Mouse (Mus musculus) kidney, embryonic 16.5 days (tissue): Measurements from ENCODE around the gene Cept1. TPM values are rescaled to one million over a fixed set of nuclear protein-coding genes. Genes with fewer than 3 reads are reported as not detected.

Experiments used
- ATAC-seq: fragments of 200-750 bp; cut with Nextera tagmentation; 2 replicates; pipeline ENCODE4 v1.8.0; 2017; ENCODE audit warnings: moderate TSS enrichment; ENCODE audit not compliant: low FRiP score, low TSS enrichment
- H3K27ac ChIP-seq: fragments of 300-500 bp; sonication (generic); 2 replicates; pipeline ENCODE4 v1.5.1; 2014; ENCODE audit warnings: low read length
- H3K27me3 ChIP-seq: fragments of 300-500 bp; sonication (generic); 2 replicates; pipeline ENCODE4 v1.6.1; 2014; ENCODE audit warnings: low read length, control low read depth, mixed read lengths; ENCODE audit not compliant: insufficient read depth
- H3K36me3 ChIP-seq: fragments of 300-500 bp; sonication (generic); 2 replicates; pipeline ENCODE4 v1.6.1; 2014; ENCODE audit warnings: low read length, control low read depth, mixed read lengths; ENCODE audit not compliant: insufficient read depth
- H3K4me1 ChIP-seq: fragments of 300-500 bp; sonication (generic); 2 replicates; pipeline ENCODE4 v1.6.1; 2014; ENCODE audit warnings: low read length, control low read depth, mixed read lengths; ENCODE audit not compliant: insufficient read depth
- H3K4me2 ChIP-seq: fragments of 300-500 bp; sonication (generic); replicated peaks from 2 replicates; pipeline ENCODE4 v1.6.1; 2014; ENCODE audit warnings: low read depth, low read length
- H3K4me3 ChIP-seq: fragments of 300-500 bp; sonication (generic); 2 replicates; pipeline ENCODE4 v1.5.1; 2014; ENCODE audit warnings: mild to moderate bottlenecking, low read length
- H3K9ac ChIP-seq: fragments of 300-500 bp; sonication (generic); replicated peaks from 2 replicates; pipeline ENCODE4 v1.6.1; 2014; ENCODE audit warnings: low read length
- H3K9me3 ChIP-seq: fragments of 300-500 bp; sonication (generic); 2 replicates; pipeline ENCODE4 v1.6.1; 2016; ENCODE audit warnings: low read length, control low read depth
- WGBS: fragments of 180-500 bp; shearing (Covaris S2); extraction: QIAGEN DNeasy Blood & Tissue Kit; methylation state at CpG from one replicate; pipeline ENCODE4 v1.1.7; 2014; 5-methylcytosine and 5-hydroxymethylcytosine counted together
- polyA plus RNA-seq: library from polyadenylated mRNA; unstranded; fragments of >200 nt; fragmentation: Nextera tagmentation; extraction: Ambion mirVana; gene quantifications from 2 replicates; pipeline ENCODE4 v1.2.1, GENCODE M21; 2015

Cept1 gene
- polyA plus RNA-seq, 1 experiment from 2014 or later, result 65.1 TPM

DNA sequence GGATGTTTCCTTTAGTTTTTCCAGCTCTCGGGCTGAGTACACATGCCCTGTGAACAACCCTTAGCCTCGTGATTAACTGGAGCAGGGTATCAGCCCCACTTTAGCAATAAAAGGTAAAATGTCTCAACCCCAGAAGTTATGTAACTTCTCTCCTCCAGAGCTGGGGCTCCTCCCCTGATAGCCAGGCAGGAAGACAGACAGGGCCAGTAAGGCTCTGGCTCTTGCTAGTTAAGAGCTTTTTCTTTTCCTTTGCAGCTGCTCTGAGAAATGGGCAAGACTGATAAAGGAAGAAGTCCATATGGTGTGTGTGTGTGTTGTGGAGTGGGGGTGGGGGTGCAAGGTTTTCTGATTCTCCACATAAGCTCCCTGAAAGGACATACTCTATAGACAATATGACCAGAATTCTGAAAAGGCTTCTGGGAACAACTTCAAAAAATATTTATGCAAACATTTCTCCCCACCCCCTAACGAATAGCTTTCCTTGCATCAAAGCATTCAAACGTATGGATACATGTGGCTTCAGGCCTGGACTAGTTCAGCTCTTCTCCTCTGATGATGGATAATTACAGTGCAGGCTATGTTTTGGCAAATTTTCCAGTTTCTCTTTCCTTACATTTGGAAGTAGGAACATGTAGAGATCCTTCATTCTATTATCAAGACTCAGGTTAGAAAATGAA, 51.4 kb downstream of the Cept1 start:
- peaks cover 9% of the 10 kb centered on the region for H3K36me3 ChIP-seq
- H3K9me3 ChIP-seq, result no peaks in the 10 kb centered on the region
- no peaks in the 10 kb centered on the region for H3K27me3 ChIP-seq
- 65% methylated on average over 4 of the region's 4 CpGs for WGBS
- no peak overlapping the region for H3K9ac ChIP-seq
- H3K4me1 ChIP-seq, result 0 out of 2 replicates have a peak, but pooled peaks cover 6% of the 10 kb centered on the region
- no peak overlapping the region for H3K4me3 ChIP-seq
- H3K27ac ChIP-seq, result no peak overlapping the region; the same call in 1 of the 2 replicates
- no peak overlapping the region for H3K4me2 ChIP-seq
- ATAC-seq, result peak; percentile 49; the same call in 1 of the 2 replicates

DNA sequence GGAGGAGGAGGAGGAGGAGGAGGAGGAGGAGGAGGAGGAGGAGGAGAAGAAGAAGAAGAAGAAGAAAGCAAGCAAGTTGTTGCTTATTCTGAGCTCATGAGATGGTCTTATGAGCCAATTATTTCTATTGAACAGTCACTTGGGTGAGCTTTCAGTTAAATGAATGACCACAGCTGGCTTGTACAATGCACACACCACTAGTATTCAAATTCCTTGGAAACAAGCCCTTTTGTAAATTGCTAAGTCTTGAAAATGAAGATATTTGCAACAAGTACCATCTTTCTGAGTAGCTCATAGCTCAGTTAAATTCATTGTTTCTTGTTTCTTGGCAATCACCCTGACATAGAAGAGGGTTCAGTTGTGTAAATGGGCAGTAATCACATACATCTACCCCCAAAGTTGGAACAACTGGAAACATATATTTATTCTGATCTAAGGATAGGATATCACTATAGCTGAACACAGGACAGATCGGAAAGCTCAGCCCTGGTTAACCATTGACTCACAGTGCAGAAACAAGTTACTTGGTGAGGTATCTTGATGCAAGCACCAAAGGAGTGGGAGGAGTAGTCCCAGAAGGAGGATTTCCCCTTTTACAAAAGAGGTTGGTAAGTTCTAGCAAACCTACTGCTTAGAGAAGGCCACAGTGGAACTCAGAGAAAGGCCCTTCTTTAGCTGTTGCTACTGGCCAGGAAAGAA, 52.1 kb downstream of the Cept1 start:
- Histone ChIP-seq H3K4me3 (no peak overlapping the region), H3K27me3 (no peaks in the 10 kb centered on the region), H3K27ac (no peak overlapping the region; the same call in 1 of the 2 replicates), H3K4me1 (0 out of 2 replicates have a peak, but pooled peaks cover 6% of the 10 kb centered on the region), H3K36me3 (peaks cover 2% of the 10 kb centered on the region; the same call in 1 of the 2 replicates), H3K9ac (no peak overlapping the region), H3K4me2 (no peak overlapping the region), H3K9me3 (no peaks in the 10 kb centered on the region)
- ATAC-seq, result no peak
- WGBS, result 79% methylated on average over 1 of the region's 1 CpGs

DNA sequence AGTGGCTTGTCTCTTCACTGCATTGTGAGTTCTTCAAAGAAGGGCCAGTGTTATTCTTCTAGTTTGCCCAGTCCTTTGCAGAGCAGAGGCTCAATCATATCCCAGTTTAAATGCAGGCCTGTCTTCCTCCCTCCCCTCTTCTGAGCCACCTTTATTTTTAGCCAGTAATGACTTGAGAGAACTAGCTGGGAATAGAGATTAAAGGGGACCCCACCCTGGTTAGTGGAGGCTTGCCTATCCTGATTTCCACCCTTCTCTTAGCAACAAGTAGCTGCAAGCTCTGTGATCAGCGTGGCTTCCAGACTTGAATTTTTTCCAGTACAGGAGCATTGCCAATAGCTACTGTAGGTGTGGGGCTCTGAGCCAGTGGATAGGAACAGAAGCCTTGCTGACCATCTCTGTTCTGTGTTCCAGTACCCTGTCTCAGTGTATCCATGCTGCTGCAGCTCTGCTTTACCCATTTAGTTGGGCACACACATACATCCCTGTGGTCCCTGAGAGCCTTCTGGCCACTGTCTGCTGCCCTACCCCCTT, 53.1 kb downstream of the Cept1 start:
- H3K9me3 ChIP-seq, result no peaks in the 10 kb centered on the region
- H3K36me3 ChIP-seq, result no peaks in the 10 kb centered on the region
- H3K4me1 ChIP-seq, result 0 out of 2 replicates have a peak, but pooled peaks cover 6% of the 10 kb centered on the region
- ATAC-seq, result no peak
- H3K27ac ChIP-seq, result no peak overlapping the region
- 89% methylated on average over 1 of the region's 1 CpGs for WGBS
- no peak overlapping the region for H3K4me3 ChIP-seq
- H3K27me3 ChIP-seq, result no peaks in the 10 kb centered on the region
- no peak overlapping the region for H3K4me2 ChIP-seq
- H3K9ac ChIP-seq, result no peak overlapping the region

DNA sequence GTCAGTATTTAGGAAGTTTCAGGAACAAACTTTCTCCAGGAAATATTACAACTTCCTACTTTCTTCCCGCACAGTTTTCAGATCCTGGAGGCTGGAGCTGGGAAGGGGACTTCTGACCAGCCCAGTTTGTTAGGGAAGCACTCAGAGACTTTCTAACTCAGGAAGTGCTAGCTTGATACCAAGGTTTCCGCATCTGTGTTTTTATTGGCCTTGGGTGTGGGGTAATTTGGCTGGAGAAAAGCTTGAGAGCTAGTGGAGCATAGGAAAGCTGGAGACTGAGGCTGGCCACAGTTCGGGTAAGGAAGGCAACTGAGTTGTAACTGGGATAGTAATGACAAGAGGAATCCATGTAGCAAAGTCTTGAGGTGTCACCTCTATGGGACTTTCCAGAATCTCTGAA, 53.7 kb downstream of the Cept1 start:
- H3K4me2 ChIP-seq, result no peak overlapping the region
- no peak for ATAC-seq
- 0 out of 2 replicates have a peak, but pooled peaks cover 6% of the 10 kb centered on the region for H3K4me1 ChIP-seq
- no peak overlapping the region for H3K9ac ChIP-seq
- H3K36me3 ChIP-seq, result no peaks in the 10 kb centered on the region
- WGBS, result 48% methylated on average over 3 of the region's 3 CpGs
- H3K9me3 ChIP-seq, result no peaks in the 10 kb centered on the region
- no peak overlapping the region for H3K27ac ChIP-seq
- no peak overlapping the region for H3K4me3 ChIP-seq
- no peaks in the 10 kb centered on the region for H3K27me3 ChIP-seq

DNA sequence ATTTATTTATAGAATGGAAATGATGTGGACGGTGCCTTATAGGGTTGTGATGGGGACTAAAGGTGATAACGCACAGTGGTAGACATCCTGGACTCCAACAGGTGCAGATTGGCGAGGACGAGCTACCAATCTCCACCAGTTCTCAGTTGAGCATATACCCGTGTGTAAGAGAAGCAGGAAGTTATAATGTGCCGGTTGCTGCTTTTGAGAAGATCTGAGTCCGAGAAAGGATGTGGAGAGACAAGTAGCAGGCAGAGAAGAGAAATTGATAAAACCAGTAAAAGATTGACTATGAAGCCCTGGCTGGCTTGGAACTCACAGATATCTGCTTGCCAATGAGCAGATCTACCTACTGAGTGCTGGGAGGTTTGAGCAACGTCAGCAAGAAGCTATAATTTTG, 54.4 kb downstream of the Cept1 start:
- ATAC-seq, result no peak
- Histone ChIP-seq H3K4me3 (no peak overlapping the region), H3K4me1 (0 out of 2 replicates have a peak, but pooled peaks cover 6% of the 10 kb centered on the region), H3K27ac (no peak overlapping the region), H3K9ac (no peak overlapping the region), H3K9me3 (no peaks in the 10 kb centered on the region), H3K36me3 (no peaks in the 10 kb centered on the region), H3K4me2 (no peak overlapping the region), H3K27me3 (no peaks in the 10 kb centered on the region)
- 89% methylated on average over 8 of the region's 8 CpGs for WGBS

DNA sequence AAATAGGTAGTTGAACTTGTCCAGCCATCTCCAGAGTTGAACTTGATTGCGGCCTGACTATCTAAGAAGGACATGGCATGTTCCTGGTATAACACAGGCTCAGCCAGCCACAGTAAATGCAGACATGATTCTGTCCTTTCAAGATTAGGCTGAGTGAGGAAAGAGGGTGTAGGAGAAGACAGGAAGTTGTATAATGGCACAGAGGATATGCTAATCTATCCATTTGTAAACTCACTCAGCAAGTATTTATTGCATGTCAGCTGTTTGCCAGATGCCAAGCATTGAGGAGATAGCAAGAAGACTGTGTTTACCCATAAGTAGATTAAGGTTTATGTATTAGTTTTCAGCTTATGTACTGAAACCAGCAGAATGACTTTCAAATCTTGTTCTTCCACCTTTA, 54.9 kb downstream of the Cept1 start:
- 0 out of 2 replicates have a peak, but pooled peaks cover 6% of the 10 kb centered on the region for H3K4me1 ChIP-seq
- ATAC-seq, result no peak
- H3K36me3 ChIP-seq, result no peaks in the 10 kb centered on the region
- no peak overlapping the region for H3K9ac ChIP-seq
- no peaks in the 10 kb centered on the region for H3K27me3 ChIP-seq
- H3K27ac ChIP-seq, result no peak overlapping the region
- no peaks in the 10 kb centered on the region for H3K9me3 ChIP-seq
- no peak overlapping the region for H3K4me2 ChIP-seq
- 97% methylated on average over 1 of the region's 1 CpGs for WGBS
- no peak overlapping the region for H3K4me3 ChIP-seq

DNA sequence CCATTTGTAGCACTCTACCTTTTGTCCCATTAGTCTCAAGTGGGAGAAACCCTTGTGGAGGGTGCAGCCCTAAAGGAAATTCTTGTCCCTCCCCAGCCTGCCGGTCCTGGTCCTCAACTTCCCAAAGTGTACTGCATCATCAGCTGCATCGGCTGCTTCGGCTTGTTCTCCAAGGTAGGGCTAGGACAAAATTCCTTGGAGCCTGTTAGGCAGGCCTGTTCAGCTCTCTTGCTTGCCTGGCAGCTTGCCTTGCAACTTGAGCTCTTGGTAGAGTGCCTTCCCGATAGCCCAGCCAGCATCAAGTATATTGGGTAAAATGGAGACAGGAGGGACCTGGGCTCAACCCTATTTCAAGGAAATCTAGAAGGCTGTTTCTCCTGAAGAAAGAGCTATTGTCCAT, 57.4 kb downstream of the Cept1 start:
- no peak for ATAC-seq
- no peak overlapping the region for H3K9ac ChIP-seq
- no peaks in the 10 kb centered on the region for H3K36me3 ChIP-seq
- H3K4me1 ChIP-seq, result no peaks in the 10 kb centered on the region
- no peaks in the 10 kb centered on the region for H3K9me3 ChIP-seq
- 95% methylated on average over 4 of the region's 4 CpGs for WGBS
- no peak overlapping the region for H3K4me3 ChIP-seq
- H3K27ac ChIP-seq, result no peak overlapping the region
- no peak overlapping the region for H3K4me2 ChIP-seq
- H3K27me3 ChIP-seq, result no peaks in the 10 kb centered on the region

DNA sequence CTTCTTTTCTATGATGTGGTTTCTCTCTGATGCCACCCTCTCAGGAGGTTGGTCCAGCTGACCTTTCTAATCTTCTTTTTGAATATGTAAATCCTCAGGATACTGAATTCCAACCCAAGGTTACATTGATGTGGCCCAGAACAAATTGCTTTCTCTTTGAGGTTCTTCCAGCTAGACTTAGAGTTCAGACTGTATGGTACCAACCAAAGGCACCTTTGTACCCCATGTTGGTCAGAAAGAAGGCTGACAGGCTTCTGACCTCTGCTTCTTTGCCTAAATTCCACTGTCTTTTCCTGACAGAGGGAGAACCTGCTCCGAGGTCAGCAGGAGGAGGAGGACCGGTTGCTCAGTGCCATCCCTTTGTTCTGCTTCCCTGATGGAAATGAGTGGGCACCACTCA, 60.1 kb downstream of the Cept1 start:
- Histone ChIP-seq H3K36me3 (no peaks in the 10 kb centered on the region), H3K27me3 (no peaks in the 10 kb centered on the region), H3K9me3 (no peaks in the 10 kb centered on the region), H3K9ac (no peak overlapping the region), H3K4me2 (no peak overlapping the region), H3K4me3 (no peak overlapping the region), H3K4me1 (peaks cover 3% of the 10 kb centered on the region; the same call in 1 of the 2 replicates), H3K27ac (no peak overlapping the region)
- no peak for ATAC-seq
- WGBS, result 88% methylated on average over 2 of the region's 2 CpGs

DNA sequence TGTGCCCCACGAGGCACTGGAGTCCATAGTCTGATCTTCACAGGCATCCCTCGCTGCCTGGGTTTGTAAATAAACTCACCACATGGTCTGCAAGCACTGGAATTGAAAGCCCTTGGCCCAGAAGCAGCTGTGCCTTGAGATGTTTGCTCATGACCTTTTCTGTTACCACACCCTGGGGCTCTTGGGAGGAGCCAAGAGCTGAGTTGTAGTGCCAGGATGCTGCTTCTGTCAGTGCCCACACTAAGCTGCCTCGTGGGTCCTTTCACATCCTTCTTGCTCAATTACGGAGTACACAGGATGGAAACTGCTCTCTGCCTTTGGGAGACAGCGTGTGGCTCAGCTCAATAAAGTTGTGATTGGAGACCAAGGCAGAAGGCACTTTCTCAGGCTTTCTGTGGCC, 61.8 kb downstream of the Cept1 start:
- 79% methylated on average over 5 of the region's 5 CpGs for WGBS
- Histone ChIP-seq H3K9ac (no peak overlapping the region), H3K4me1 (peaks cover 3% of the 10 kb centered on the region; the same call in 1 of the 2 replicates), H3K9me3 (no peaks in the 10 kb centered on the region), H3K36me3 (no peaks in the 10 kb centered on the region), H3K27me3 (peaks cover 5% of the 10 kb centered on the region; the same call in 1 of the 2 replicates), H3K4me2 (no peak overlapping the region), H3K4me3 (no peak overlapping the region), H3K27ac (no peak overlapping the region)
- ATAC-seq, result no peak

DNA sequence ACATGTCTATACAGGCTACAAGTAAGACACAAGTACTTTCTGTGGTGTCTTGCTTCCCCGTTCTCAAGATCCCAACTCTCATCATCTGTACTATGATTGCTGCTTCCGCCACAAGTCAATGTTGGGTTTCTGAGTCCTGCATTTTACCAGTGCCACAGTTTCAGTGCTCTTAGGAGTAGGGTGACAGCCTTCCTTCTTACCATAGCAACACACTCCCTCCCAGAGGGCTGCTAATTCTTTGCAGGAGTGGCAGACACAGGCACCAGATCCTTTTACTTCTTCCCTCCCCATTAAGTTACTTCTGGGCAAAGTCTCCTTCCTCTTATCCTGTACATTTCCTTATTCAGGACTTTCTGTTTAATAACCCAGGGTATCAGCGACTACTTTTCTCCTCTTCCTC, 62.7 kb downstream of the Cept1 start:
- ATAC-seq, result no peak
- peaks cover 5% of the 10 kb centered on the region; the same call in 1 of the 2 replicates for H3K27me3 ChIP-seq
- no peak overlapping the region for H3K9ac ChIP-seq
- peaks cover 3% of the 10 kb centered on the region; the same call in 1 of the 2 replicates for H3K4me1 ChIP-seq
- no peak overlapping the region for H3K27ac ChIP-seq
- H3K36me3 ChIP-seq, result no peaks in the 10 kb centered on the region
- H3K4me2 ChIP-seq, result no peak overlapping the region
- no peak overlapping the region for H3K4me3 ChIP-seq
- 86% methylated on average over 3 of the region's 3 CpGs for WGBS
- H3K9me3 ChIP-seq, result no peaks in the 10 kb centered on the region
